Mouse (Mus musculus) cerebellum, adult 2 months (tissue): ENCODE data around the gene Gabrb1.

ENCODE experiments used
- CTCF ChIP-seq: fragments of 200-500 bp; IDR thresholded peaks from 2 replicates; pipeline ENCODE4 v1.5.1; 2011; ENCODE audit warnings: low read depth, mild to moderate bottlenecking, control low read depth, low read length, moderate library complexity, borderline replicate concordance; ENCODE audit not compliant: insufficient read depth
- POLR2A ChIP-seq: fragments of 200-500 bp; IDR thresholded peaks from 2 replicates; pipeline ENCODE4 v1.6.1; 2011; ENCODE audit warnings: low read length, control low read depth, borderline replicate concordance; ENCODE audit not compliant: insufficient read depth

- TF ChIP-seq POLR2A = no peak
- no peak for TF ChIP-seq CTCF
These were observed 506.5 kb downstream of the Gabrb1 start for GRCm38 (mm10) chr5:72164386-72164785.
